Mouse (Mus musculus): ENCODE results near the gene Plcb4. TPM values are rescaled to one million over a fixed set of nuclear protein-coding genes. Genes with fewer than 3 reads are reported as not detected.
"Not testable (repeated sequence)": the region's sequence is repeated elsewhere in the genome, so short reads cannot be mapped to it uniquely, and the experiment has no call there.

The Plcb4 gene
- polyA plus RNA-seq, 1 experiment from 2014 or later = 24.1 TPM

GRCm38 (mm10) chr2:135727925-135728324 is 69.1 kb downstream of the Plcb4 start:
- no peak for DNase-seq (ENCODE audit: low spot score)
- 86% methylated on average over 4 of the region's 4 CpGs for WGBS
- 0 out of 2 replicates have a peak, but pooled peaks cover 2% of the 10 kb centered on the region for H3K4me1 ChIP-seq (replicated peaks; ENCODE audit: control insufficient read depth, insufficient read depth, low read length)

GRCm38 (mm10) chr2:135731591-135731990 is 72.8 kb downstream of the Plcb4 start:
- Histone ChIP-seq H3K9ac (ENCODE audit: low read length) (no peak overlapping the region), H3K9me3 (ENCODE audit: control insufficient read depth, low read length) (no peaks in the 10 kb centered on the region), H3K27me3 (ENCODE audit: control insufficient read depth, insufficient read depth, low read length) (no peaks in the 10 kb centered on the region), H3K4me3 (ENCODE audit: low read depth, low read length) (no peak overlapping the region), H3K4me1 (replicated peaks; ENCODE audit: control insufficient read depth, insufficient read depth, low read length) (peaks cover 8% of the 10 kb centered on the region; the same call in 1 of the 2 replicates), H3K4me2 (ENCODE audit: low read depth, low read length, severe bottlenecking) (no peak overlapping the region), H3K27ac (ENCODE audit: low read depth, low read length) (no peak overlapping the region), H3K36me3 (ENCODE audit: control insufficient read depth, insufficient read depth, low read length) (no peaks in the 10 kb centered on the region)
- 67% methylated on average over 6 of the region's 6 CpGs for WGBS
- ATAC-seq (replicated peaks; ENCODE audit: low FRiP score) (no peak), DNase-seq (ENCODE audit: low spot score) (no peak)

More at GRCm38 (mm10) chr2:135727925-135728324, 69.1 kb downstream of the Plcb4 start:
- Histone ChIP-seq H3K27ac (ENCODE audit: low read depth, low read length) (no peak overlapping the region), H3K4me2 (ENCODE audit: low read depth, low read length, severe bottlenecking) (no peak overlapping the region), H3K9me3 (ENCODE audit: control insufficient read depth, low read length) (no peaks in the 10 kb centered on the region), H3K36me3 (ENCODE audit: control insufficient read depth, insufficient read depth, low read length) (no peaks in the 10 kb centered on the region), H3K9ac (ENCODE audit: low read length) (no peak overlapping the region), H3K4me3 (ENCODE audit: low read depth, low read length) (no peak overlapping the region), H3K27me3 (ENCODE audit: control insufficient read depth, insufficient read depth, low read length) (no peaks in the 10 kb centered on the region)
- no peak for ATAC-seq (replicated peaks; ENCODE audit: low FRiP score)

GRCm38 (mm10) chr2:135732651-135733050 is 73.8 kb downstream of the Plcb4 start:
- Histone ChIP-seq H3K9ac (ENCODE audit: low read length) (no peak overlapping the region), H3K27me3 (ENCODE audit: control insufficient read depth, insufficient read depth, low read length) (no peaks in the 10 kb centered on the region), H3K4me2 (ENCODE audit: low read depth, low read length, severe bottlenecking) (no peak overlapping the region), H3K4me1 (replicated peaks; ENCODE audit: control insufficient read depth, insufficient read depth, low read length) (peaks cover 8% of the 10 kb centered on the region; the same call in 1 of the 2 replicates), H3K27ac (ENCODE audit: low read depth, low read length) (no peak overlapping the region), H3K36me3 (ENCODE audit: control insufficient read depth, insufficient read depth, low read length) (no peaks in the 10 kb centered on the region), H3K4me3 (ENCODE audit: low read depth, low read length) (no peak overlapping the region), H3K9me3 (ENCODE audit: control insufficient read depth, low read length) (no peaks in the 10 kb centered on the region)
- no peak for ATAC-seq (replicated peaks; ENCODE audit: low FRiP score)
- no peak for DNase-seq (ENCODE audit: low spot score)
- 89% methylated on average over 4 of the region's 4 CpGs for WGBS

GRCm38 (mm10) chr2:135733926-135734510 is 75.2 kb downstream of the Plcb4 start:
- no peak overlapping the region for H3K27ac ChIP-seq (ENCODE audit: low read depth, low read length)
- ATAC-seq (replicated peaks; ENCODE audit: low FRiP score) (peak; percentile 60), DNase-seq (ENCODE audit: low spot score) (no peak)
- no peak overlapping the region for H3K9ac ChIP-seq (ENCODE audit: low read length)
- H3K9me3 ChIP-seq (ENCODE audit: control insufficient read depth, low read length) = no peaks in the 10 kb centered on the region
- no peak overlapping the region for H3K4me3 ChIP-seq (ENCODE audit: low read depth, low read length)
- H3K36me3 ChIP-seq (ENCODE audit: control insufficient read depth, insufficient read depth, low read length) = no peaks in the 10 kb centered on the region
- H3K4me1 ChIP-seq (replicated peaks; ENCODE audit: control insufficient read depth, insufficient read depth, low read length) = peaks cover 8% of the 10 kb centered on the region; the same call in 1 of the 2 replicates
- H3K4me2 ChIP-seq (ENCODE audit: low read depth, low read length, severe bottlenecking) = no peak overlapping the region
- WGBS = 29% methylated on average over 10 of the region's 10 CpGs
- no peaks in the 10 kb centered on the region for H3K27me3 ChIP-seq (ENCODE audit: control insufficient read depth, insufficient read depth, low read length)

- ATAC-seq (replicated peaks; ENCODE audit: low FRiP score) = no peak
- Histone ChIP-seq H3K4me2 (ENCODE audit: low read depth, low read length, severe bottlenecking) (no peak overlapping the region), H3K9ac (ENCODE audit: low read length) (no peak overlapping the region)
Measured at GRCm38 (mm10) chr2:135737506-135737905, 78.7 kb downstream of the Plcb4 start.

GRCm38 (mm10) chr2:135738022-135738780 is 79.4 kb downstream of the Plcb4 start:
- ATAC-seq (replicated peaks; ENCODE audit: low FRiP score); H3K9ac ChIP-seq (ENCODE audit: low read length); H3K27ac ChIP-seq (ENCODE audit: low read depth, low read length); H3K9me3 ChIP-seq (ENCODE audit: control insufficient read depth, low read length); H3K36me3 ChIP-seq (ENCODE audit: control insufficient read depth, insufficient read depth, low read length); H3K27me3 ChIP-seq (ENCODE audit: control insufficient read depth, insufficient read depth, low read length); DNase-seq (ENCODE audit: low spot score); H3K4me2 ChIP-seq (ENCODE audit: low read depth, low read length, severe bottlenecking); H3K4me1 ChIP-seq (replicated peaks; ENCODE audit: control insufficient read depth, insufficient read depth, low read length); H3K4me3 ChIP-seq (ENCODE audit: low read depth, low read length): not testable (repeated sequence)
- WGBS = 90% methylated on average over 7 of the region's 7 CpGs

More at GRCm38 (mm10) chr2:135737506-135737905, 78.7 kb downstream of the Plcb4 start:
- H3K36me3 ChIP-seq (ENCODE audit: control insufficient read depth, insufficient read depth, low read length) = no peaks in the 10 kb centered on the region
- H3K27me3 ChIP-seq (ENCODE audit: control insufficient read depth, insufficient read depth, low read length) = no peaks in the 10 kb centered on the region
- H3K9me3 ChIP-seq (ENCODE audit: control insufficient read depth, low read length) = no peaks in the 10 kb centered on the region
- H3K4me1 ChIP-seq (replicated peaks; ENCODE audit: control insufficient read depth, insufficient read depth, low read length) = peaks cover 7% of the 10 kb centered on the region; the same call in 1 of the 2 replicates
- WGBS = 89% methylated on average over 9 of the region's 9 CpGs
- H3K4me3 ChIP-seq (ENCODE audit: low read depth, low read length) = no peak overlapping the region
- H3K27ac ChIP-seq (ENCODE audit: low read depth, low read length) = no peak overlapping the region
- no peak for DNase-seq (ENCODE audit: low spot score)

GRCm38 (mm10) chr2:135738950-135739349 is 80.1 kb downstream of the Plcb4 start:
- Histone ChIP-seq H3K4me3 (ENCODE audit: low read depth, low read length) (no peak overlapping the region), H3K4me1 (replicated peaks; ENCODE audit: control insufficient read depth, insufficient read depth, low read length) (peaks cover 10% of the 10 kb centered on the region; the same call in 1 of the 2 replicates), H3K36me3 (ENCODE audit: control insufficient read depth, insufficient read depth, low read length) (no peaks in the 10 kb centered on the region), H3K4me2 (ENCODE audit: low read depth, low read length, severe bottlenecking) (no peak overlapping the region), H3K27me3 (ENCODE audit: control insufficient read depth, insufficient read depth, low read length) (no peaks in the 10 kb centered on the region), H3K27ac (ENCODE audit: low read depth, low read length) (no peak overlapping the region), H3K9ac (ENCODE audit: low read length) (no peak overlapping the region), H3K9me3 (ENCODE audit: control insufficient read depth, low read length) (no peaks in the 10 kb centered on the region)
- WGBS = 72% methylated on average over 1 of the region's 1 CpGs
- ATAC-seq (replicated peaks; ENCODE audit: low FRiP score) = no peak
- no peak for DNase-seq (ENCODE audit: low spot score)

- H3K9ac ChIP-seq (ENCODE audit: low read length) = no peak overlapping the region
- no peak for DNase-seq (ENCODE audit: low spot score)
- no peak overlapping the region for H3K4me2 ChIP-seq (ENCODE audit: low read depth, low read length, severe bottlenecking)
- H3K27ac ChIP-seq (ENCODE audit: low read depth, low read length) = no peak overlapping the region
- H3K4me1 ChIP-seq (replicated peaks; ENCODE audit: control insufficient read depth, insufficient read depth, low read length) = 0 out of 2 replicates have a peak, but pooled peaks cover 3% of the 10 kb centered on the region
- peak; percentile 32; the same call in 1 of the 2 replicates for ATAC-seq (replicated peaks; ENCODE audit: low FRiP score)
- no peak overlapping the region for H3K4me3 ChIP-seq (ENCODE audit: low read depth, low read length)
- no peaks in the 10 kb centered on the region for H3K36me3 ChIP-seq (ENCODE audit: control insufficient read depth, insufficient read depth, low read length)
- H3K27me3 ChIP-seq (ENCODE audit: control insufficient read depth, insufficient read depth, low read length) = no peaks in the 10 kb centered on the region
- H3K9me3 ChIP-seq (ENCODE audit: control insufficient read depth, low read length) = no peaks in the 10 kb centered on the region
- WGBS = 64% methylated on average over 10 of the region's 10 CpGs
Measured at GRCm38 (mm10) chr2:135742954-135743700, 84.3 kb downstream of the Plcb4 start.

All from forebrain, embryonic 11.5 days (tissue).